Mouse (Mus musculus) MEL (cell line): Measurements from ENCODE around the gene Rspry1. TPM values are rescaled to one million over a fixed set of nuclear protein-coding genes. Genes with fewer than 3 reads are reported as not detected.
A peak's percentile ranks its signal among the peaks of the same experiment; 100 is the strongest.

Experiments
- DNase-seq: peaks from one replicate; pipeline ENCODE4 v3.0.0; 2011; ENCODE audit warnings: low read depth, low spot score
- H3K27ac ChIP-seq: 2 replicates; pipeline ENCODE4 v1.5.1; 2012; ENCODE audit warnings: low read depth, mild to moderate bottlenecking, control low read depth, low read length, moderate library complexity; ENCODE audit not compliant: control insufficient read depth
- H3K27me3 ChIP-seq, 2 experiments: fragments of 150-350 bp in 1 of 2; sonication (generic) in 1 of 2; 2 replicates each; pipeline ENCODE4 v1.6.1; 2012; ENCODE audit warnings: low read length in 2 of 2, mild to moderate bottlenecking in 2 of 2, improper control_type of control experiment in 1 of 2, moderate library complexity in 1 of 2; ENCODE audit not compliant: insufficient read depth in 2 of 2, control insufficient read depth in 1 of 2
- H3K36me3 ChIP-seq, 2 experiments: 2 replicates each; pipeline ENCODE4 v1.6.1; 2012 to 2014; ENCODE audit warnings: low read length in 2 of 2, improper control_type of control experiment in 1 of 2, inconsistent platforms in 1 of 2, mild to moderate bottlenecking in 1 of 2; ENCODE audit not compliant: insufficient read depth in 2 of 2, control insufficient read depth in 1 of 2
- H3K4me1 ChIP-seq, 2 experiments: fragments of 150-350 bp in 1 of 2; sonication (generic) in 1 of 2; 2 replicates each; pipeline ENCODE4 v1.6.1; 2012; ENCODE audit warnings: low read length in 2 of 2, improper control_type of control experiment in 1 of 2, mild to moderate bottlenecking in 1 of 2; ENCODE audit not compliant: insufficient read depth in 2 of 2, control insufficient read depth in 1 of 2
- H3K4me3 ChIP-seq, 2 experiments: fragments of 150-350 bp in 1 of 2; sonication (generic) in 1 of 2; 2 replicates each; pipeline ENCODE4 v1.5.1; 2012; ENCODE audit warnings: low read depth in 2 of 2, low read length in 2 of 2, mild to moderate bottlenecking in 2 of 2, moderate library complexity in 2 of 2, control low read depth in 1 of 2, improper control_type of control experiment in 1 of 2; ENCODE audit not compliant: control insufficient read depth in 1 of 2, insufficient read depth in 1 of 2
- H3K79me2 ChIP-seq: 2 replicates; pipeline ENCODE4 v1.6.1; 2012; ENCODE audit warnings: mild to moderate bottlenecking, low read length, moderate library complexity; ENCODE audit not compliant: control insufficient read depth, poor library complexity, insufficient read depth
- H3K9ac ChIP-seq: 2 replicates; pipeline ENCODE4 v1.6.1; 2012; ENCODE audit warnings: low read depth, mild to moderate bottlenecking, control low read depth, low read length, moderate library complexity; ENCODE audit not compliant: control insufficient read depth, poor library complexity, severe bottlenecking
- H3K9me3 ChIP-seq: fragments of 150-350 bp; sonication (generic); replicated peaks from 2 replicates; pipeline ENCODE4 v1.6.1; 2012; ENCODE audit warnings: mild to moderate bottlenecking, low read length, improper control_type of control experiment, moderate library complexity; ENCODE audit not compliant: insufficient read depth
- BHLHE40 ChIP-seq: IDR thresholded peaks from 2 replicates; pipeline ENCODE4 v1.6.1; 2012; ENCODE audit warnings: low read depth, mild to moderate bottlenecking, inconsistent platforms, low read length, improper control_type of control experiment, borderline replicate concordance
- CTCF ChIP-seq, 3 experiments: IDR thresholded peaks in 2 of 3; conservative IDR thresholded peaks in 1 of 3; 2 replicates each; pipeline ENCODE4 v1.5.1; 2011 to 2012; ENCODE audit warnings: low read length in 3 of 3, low read depth in 2 of 3, mild to moderate bottlenecking in 2 of 3, improper control_type of control experiment in 1 of 3, inconsistent platforms in 1 of 3, mixed read lengths in 1 of 3, moderate library complexity in 1 of 3; ENCODE audit not compliant: control insufficient read depth in 1 of 3, insufficient read depth in 1 of 3, poor library complexity in 1 of 3, severe bottlenecking in 1 of 3
- E2F4 ChIP-seq: IDR thresholded peaks from 2 replicates; pipeline ENCODE4 v1.6.1; 2011; ENCODE audit warnings: low read depth, low read length, improper control_type of control experiment, borderline replicate concordance
- EP300 ChIP-seq, 2 experiments: IDR thresholded peaks; 2 replicates each; pipeline ENCODE4 v1.6.1; 2011; ENCODE audit warnings: improper control_type of control experiment in 2 of 2, low read length in 2 of 2, low read depth in 1 of 2, mild to moderate bottlenecking in 1 of 2
- ETS1 ChIP-seq: IDR thresholded peaks from 2 replicates; pipeline ENCODE4 v1.6.1; 2012; ENCODE audit warnings: low read depth, mild to moderate bottlenecking, inconsistent platforms, low read length, improper control_type of control experiment, moderate library complexity
- GATA1 ChIP-seq: IDR thresholded peaks from 2 replicates; pipeline ENCODE4 v1.6.1; 2011; ENCODE audit warnings: low read depth, low read length, improper control_type of control experiment
- HCFC1 ChIP-seq: IDR thresholded peaks from 2 replicates; pipeline ENCODE4 v1.6.1; 2012; ENCODE audit warnings: low read depth, mild to moderate bottlenecking, inconsistent platforms, low read length, improper control_type of control experiment, moderate library complexity
- MAFK ChIP-seq: IDR thresholded peaks from 2 replicates; pipeline ENCODE4 v1.6.1; 2011; ENCODE audit warnings: low read depth, mild to moderate bottlenecking, low read length, improper control_type of control experiment, borderline replicate concordance
- MXI1 ChIP-seq: IDR thresholded peaks from 2 replicates; pipeline ENCODE4 v1.6.1; 2011; ENCODE audit warnings: mild to moderate bottlenecking, low read depth, low read length, improper control_type of control experiment
- RAD21 ChIP-seq: IDR thresholded peaks from 2 replicates; pipeline ENCODE4 v1.6.1; 2011; ENCODE audit warnings: mild to moderate bottlenecking, low read depth, low read length, improper control_type of control experiment
- RCOR1 ChIP-seq: IDR thresholded peaks from 2 replicates; pipeline ENCODE4 v1.6.1; 2012; ENCODE audit warnings: low read depth, mild to moderate bottlenecking, inconsistent platforms, low read length, improper control_type of control experiment
- SMC3 ChIP-seq: IDR thresholded peaks from 2 replicates; pipeline ENCODE4 v1.6.1; 2011; ENCODE audit warnings: low read depth, low read length, improper control_type of control experiment
- ZKSCAN1 ChIP-seq: IDR thresholded peaks from 2 replicates; pipeline ENCODE4 v1.6.1; 2012; ENCODE audit warnings: low read depth, mild to moderate bottlenecking, inconsistent platforms, low read length, improper control_type of control experiment, moderate library complexity
- ZMIZ1 ChIP-seq: IDR thresholded peaks from 2 replicates; pipeline ENCODE4 v1.6.1; 2012; ENCODE audit warnings: low read depth, mild to moderate bottlenecking, inconsistent platforms, low read length, improper control_type of control experiment, moderate library complexity
- polyA plus RNA-seq, 2 experiments: library from polyadenylated mRNA; stranded (reverse) in 1 of 2; unstranded in 1 of 2; fragments of >175 nt in 1 of 2; fragments of >200 nt in 1 of 2; gene quantifications; 2 replicates each; pipeline versions ENCODE4 v1.2.1 to v1.2.4; 2012; ENCODE audit warnings: low replicate concordance in 2 of 2, low read depth in 1 of 2; ENCODE audit not compliant: insufficient read length in 2 of 2, insufficient read depth in 1 of 2, missing spikeins in 1 of 2
- total RNA-seq: library from RNA; depleted of rRNA; stranded (reverse); fragments of 300-350 nt; gene quantifications from 2 replicates; pipeline ENCODE4 v1.2.3, GENCODE M21; 2012

Rspry1 gene
- total and polyA plus RNA-seq, 3 experiments: 24.5 to 32.2 TPM; not detected in 1

DNA sequence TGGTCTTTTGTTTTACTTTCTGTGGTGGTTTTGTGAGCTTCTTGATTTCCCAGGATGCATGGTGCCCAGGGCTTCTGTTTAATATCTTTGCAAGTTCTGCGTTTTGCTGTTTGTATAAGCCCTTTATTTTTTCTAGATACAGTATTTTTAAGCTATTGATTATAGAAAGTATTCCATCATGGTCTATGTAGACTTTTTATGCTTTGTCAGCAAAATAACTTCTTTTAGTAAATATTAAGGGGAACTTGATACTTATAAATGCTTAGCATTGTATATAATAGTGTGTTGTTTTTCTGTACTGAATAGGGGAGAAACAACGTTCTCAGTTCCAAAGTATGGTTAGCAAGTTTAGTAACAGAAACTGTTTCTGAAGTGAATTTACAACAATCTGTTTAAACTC lies 2.3 kb downstream of the Rspry1 start:
- no peak overlapping the region for H3K27ac ChIP-seq
- peaks cover 3 to 4% of the 10 kb centered on the region in 2 experiments; a peak in 3 of 4 replicates for H3K4me1 ChIP-seq
- no peak for DNase-seq
- no peaks in the 10 kb centered on the region for H3K9me3 ChIP-seq
- H3K36me3 ChIP-seq: peaks cover 2 to 22% of the 10 kb centered on the region in 2 experiments; a peak in 3 of 4 replicates
- no peak for TF ChIP-seq RCOR1
- peak; percentile 90 for TF ChIP-seq MAFK
- H3K27me3 ChIP-seq: no peaks in the 10 kb centered on the region
- peak overlapping the region in 1 of 2 experiments; percentile 77; a peak in 2 of 4 replicates for H3K4me3 ChIP-seq
- peaks cover 56% of the 10 kb centered on the region for H3K79me2 ChIP-seq
- H3K9ac ChIP-seq: no peak overlapping the region

GRCm38 (mm10) chr8:94607064-94607463 lies 5.3 kb downstream of the Rspry1 start:
- peaks cover 45% of the 10 kb centered on the region for H3K79me2 ChIP-seq
- no peak for TF ChIP-seq ZMIZ1
- peak; percentile 43 for TF ChIP-seq RAD21
- no peak for TF ChIP-seq HCFC1
- TF ChIP-seq SMC3: peak; percentile 45
- peak in 2 of 3 experiments; percentile 27 to 60; a peak in 3 of 6 replicates for TF ChIP-seq CTCF (IDR thresholded peaks at IDR 0.05 in 2 of 3, conservative IDR thresholded peaks at IDR 0.05 in 1 of 3; ENCODE audit: control insufficient read depth in 1 of 3, insufficient read depth in 1 of 3, low read depth in 2 of 3, low read length in 3 of 3, poor library complexity in 1 of 3, severe bottlenecking in 1 of 3)
- DNase-seq: peak; percentile 25
- no peak overlapping the region for H3K9ac ChIP-seq
- peaks cover 0 to 4% of the 10 kb centered on the region in 2 experiments; a peak in 1 of 4 replicates for H3K4me1 ChIP-seq
- H3K36me3 ChIP-seq: peaks cover 2 to 17% of the 10 kb centered on the region in 2 experiments; a peak in 3 of 4 replicates
- no peaks in the 10 kb centered on the region for H3K9me3 ChIP-seq
- no peak overlapping the region for H3K27ac ChIP-seq
- H3K4me3 ChIP-seq: no peak overlapping the region
- no peaks in the 10 kb centered on the region for H3K27me3 ChIP-seq

- peak; percentile 95 for TF ChIP-seq RCOR1
- 0 out of 2 replicates have a peak, but pooled peaks have one; percentile 18 for TF ChIP-seq ETS1
- no peak for TF ChIP-seq E2F4
- peak; percentile 53 for TF ChIP-seq GATA1
- TF ChIP-seq MAFK: 0 out of 2 replicates have a peak, but pooled peaks have one; percentile 9
- TF ChIP-seq ZKSCAN1: no peak
- TF ChIP-seq BHLHE40: no peak
- 0 out of 2 replicates have a peak, but pooled peaks have one; percentile 27 for TF ChIP-seq MXI1
- TF ChIP-seq EP300 (IDR thresholded peaks at IDR 0.05; ENCODE audit: low read depth in 1 of 2, low read length in 2 of 2): no peak; a peak in 1 of 4 replicates
- no peaks in the 10 kb centered on the region for H3K9me3 ChIP-seq
- no peaks in the 10 kb centered on the region for H3K27me3 ChIP-seq
- peaks cover 2 to 3% of the 10 kb centered on the region in 2 experiments; a peak in 3 of 4 replicates for H3K4me1 ChIP-seq
- no peak for DNase-seq
- peaks cover 2% of the 10 kb centered on the region; the same call in 1 of the 2 replicates for H3K79me2 ChIP-seq
- H3K27ac ChIP-seq: no peak overlapping the region
- peaks cover 10% of the 10 kb centered on the region in 2 experiments for H3K36me3 ChIP-seq
- no peak overlapping the region for H3K9ac ChIP-seq
- no peak overlapping the region for H3K4me3 ChIP-seq
Measured at GRCm38 (mm10) chr8:94624885-94625284, 23.1 kb downstream of the Rspry1 start.
